ENCODE assay signal across 28 mouse cellular contexts in the genomic region with DNA sequence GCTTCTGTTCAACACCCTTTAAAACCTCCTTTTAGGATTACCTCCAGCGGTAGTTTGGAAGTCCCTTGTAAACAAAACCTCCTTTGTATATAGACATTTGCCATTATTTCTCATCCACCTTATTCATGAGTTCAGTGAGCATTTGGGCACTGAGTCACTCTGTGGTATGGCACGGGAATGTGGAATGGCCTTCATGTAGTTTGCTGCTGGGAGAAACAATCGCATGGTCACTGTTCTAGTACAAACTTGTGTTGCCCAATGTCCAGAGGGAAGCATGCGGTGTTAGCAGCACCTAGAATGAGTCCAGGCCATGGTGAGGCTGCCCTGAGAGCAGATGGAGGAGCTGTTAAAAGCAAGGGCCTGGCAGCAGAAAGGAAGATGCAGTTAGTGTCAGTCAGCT. TPM values are rescaled to one million over a fixed set of nuclear protein-coding genes. Genes with fewer than 3 reads are reported as not detected.
A peak's percentile ranks its signal among the peaks of the same experiment; 100 is the strongest.
DNase-seq lines count a peak whose midpoint lies in the region; ATAC-seq and TF ChIP-seq lines count a peak whose summit lies in the region.
"Had no signal": no experiment of that assay in that cellular context is flagged by ENCODE, and none has a peak within 500 bp of the region (broad histone marks: within the 10 kb centered on the region; RNA-seq: fewer than 3 reads in every experiment).

No protein-coding gene starts in this region.

- no peak for DNase-seq in liver, embryonic 13.5 days
- DNase-seq in liver (no peak), NIH3T3 (ENCODE audit: low read depth) (peak; percentile 74)
- DNase-seq in fibroblast of lung, adult 2 months (ENCODE audit: low read depth): peak; percentile 79
- no peak for DNase-seq in stomach, postnatal 0 days (ENCODE audit: low spot score)
- no peak for DNase-seq in lung, postnatal 25 days (ENCODE audit: low spot score)
- DNase-seq in left cerebral cortex, adult 11 months (ENCODE audit: low spot score): no peak
- DNase-seq in retina, postnatal 1 day: no peak
- DNase-seq: adrenal gland, adult 8-10 months; B cell, adult 2 months; cerebellum, adult 8-10 months; embryo, embryonic 11 days; gastrocnemius, postnatal 36 days; heart, adult 18-20 months; heart, postnatal 36 days; kidney, adult 11 months; kidney, postnatal 14 days; lung, adult 2 months; lung, postnatal 10 days; right cerebral cortex, postnatal 14 days; thymus, adult 18-20 months; thymus, postnatal 25 days had no signal

- H3K4me2 ChIP-seq in liver, embryonic 13.5 days: no peak overlapping the region
- no peak overlapping the region for H3K4me2 ChIP-seq in stomach, postnatal 0 days (replicated peaks; ENCODE audit: low read depth)
- H3K4me2 ChIP-seq: embryonic facial prominence, embryonic 12.5 days; heart, embryonic 11.5 days; hindbrain, embryonic 14.5 days; midbrain, embryonic 15.5 days had no signal

- H3K36me3 ChIP-seq in liver, embryonic 13.5 days: no peaks in the 10 kb centered on the region
- no peaks in the 10 kb centered on the region for H3K36me3 ChIP-seq in stomach, postnatal 0 days (ENCODE audit: control insufficient read depth, insufficient read depth, low read length)
- H3K36me3 ChIP-seq: embryonic facial prominence, embryonic 12.5 days; midbrain, embryonic 15.5 days had no signal

- ATAC-seq in liver, embryonic 13.5 days (ENCODE audit: low read depth): no peak
- no peak for ATAC-seq in stomach, postnatal 0 days (ENCODE audit: low FRiP score, low TSS enrichment)
- ATAC-seq: midbrain, embryonic 15.5 days had no signal

- TF ChIP-seq CTCF in stomach, postnatal 0 days (IDR thresholded peaks at IDR 0.05; ENCODE audit: low read depth): no peak

- H3K4me1 ChIP-seq in liver, embryonic 13.5 days (replicated peaks): peaks cover 40% of the 10 kb centered on the region
- H3K4me1 ChIP-seq in stomach, postnatal 0 days (replicated peaks; ENCODE audit: control insufficient read depth, insufficient read depth): peaks cover 2% of the 10 kb centered on the region; the same call in 1 of the 2 replicates

- H3K27me3 ChIP-seq in liver, embryonic 13.5 days: peaks cover 56% of the 10 kb centered on the region
- no peaks in the 10 kb centered on the region for H3K27me3 ChIP-seq in stomach, postnatal 0 days (ENCODE audit: control insufficient read depth, insufficient read depth, low read length)
- H3K27me3 ChIP-seq: embryonic facial prominence, embryonic 12.5 days; midbrain, embryonic 15.5 days had no signal

- no peak for TF ChIP-seq EP300 in stomach, postnatal 0 days (optimal IDR thresholded peaks at IDR 0.05)

- H3K27ac ChIP-seq in liver, embryonic 13.5 days: no peak overlapping the region
- peak overlapping the region; percentile 45; the same call in 1 of the 2 replicates for H3K27ac ChIP-seq in stomach, postnatal 0 days (replicated peaks)
- H3K27ac ChIP-seq: embryonic facial prominence, embryonic 12.5 days; hindbrain, embryonic 14.5 days; left cerebral cortex, adult 2 months; liver, embryonic 14.5 days; midbrain, embryonic 15.5 days had no signal

- WGBS in liver, embryonic 13.5 days (ENCODE audit: insufficient replicate concordance): 63% methylated on average over 4 of the region's 4 CpGs
- WGBS in stomach, postnatal 0 days: 40% methylated on average over 4 of the region's 4 CpGs

- no peaks in the 10 kb centered on the region for H3K9me3 ChIP-seq in liver, embryonic 13.5 days (replicated peaks)
- no peaks in the 10 kb centered on the region for H3K9me3 ChIP-seq in stomach, postnatal 0 days (ENCODE audit: control insufficient read depth, low read length)

- no peak overlapping the region for H3K4me3 ChIP-seq in liver, embryonic 13.5 days (replicated peaks)
- H3K4me3 ChIP-seq in stomach, postnatal 0 days (ENCODE audit: low read depth, low read length): no peak overlapping the region
- H3K4me3 ChIP-seq: embryonic facial prominence, embryonic 12.5 days; left cerebral cortex, adult 2 months; midbrain, embryonic 15.5 days had no signal

- H3K9ac ChIP-seq in liver, embryonic 13.5 days: 0 out of 2 replicates have a peak overlapping the region, but pooled peaks have one; percentile 7
- H3K9ac ChIP-seq in stomach, postnatal 0 days (ENCODE audit: low read length): no peak overlapping the region
- H3K9ac ChIP-seq: embryonic facial prominence, embryonic 12.5 days; hindbrain, embryonic 14.5 days; liver, embryonic 14.5 days; midbrain, embryonic 15.5 days had no signal

RNA-seq across cellular contexts. Expression of gene Rnf227, which starts 5.5 kb away (rescaled TPM):
- 0.92 and 1.1 TPM in 2 replicates for polyA plus RNA-seq in liver, embryonic 13.5 days (2015; fragmentation: Nextera tagmentation; extraction: Ambion mirVana)
- 46.2 and 49.4 TPM in 2 replicates for polyA plus RNA-seq in stomach, postnatal 0 days (2015; fragmentation: Nextera tagmentation; extraction: Ambion mirVana)

RNA-seq across cellular contexts. Expression of gene Kcnab3, which starts 8.7 kb away (rescaled TPM):
- polyA plus RNA-seq in liver, embryonic 13.5 days (2015; fragmentation: Nextera tagmentation; extraction: Ambion mirVana): 0.07 and 0.19 TPM in 2 replicates
- polyA plus RNA-seq in stomach, postnatal 0 days (2015; fragmentation: Nextera tagmentation; extraction: Ambion mirVana): 0.87 and 1.1 TPM in 2 replicates

RNA-seq across cellular contexts. Expression of gene Trappc1, which starts 11.0 kb away (rescaled TPM):
- 90.7 and 94.6 TPM in 2 replicates for polyA plus RNA-seq in liver, embryonic 13.5 days (2015; fragmentation: Nextera tagmentation; extraction: Ambion mirVana)
- polyA plus RNA-seq in stomach, postnatal 0 days (2015; fragmentation: Nextera tagmentation; extraction: Ambion mirVana): 119 and 123 TPM in 2 replicates

RNA-seq across cellular contexts. Expression of gene Cntrob, which starts 11.2 kb away (rescaled TPM):
- 9.8 and 10.1 TPM in 2 replicates for polyA plus RNA-seq in liver, embryonic 13.5 days (2015; fragmentation: Nextera tagmentation; extraction: Ambion mirVana)
- polyA plus RNA-seq in stomach, postnatal 0 days (2015; fragmentation: Nextera tagmentation; extraction: Ambion mirVana): 4.9 and 5.5 TPM in 2 replicates

RNA-seq across cellular contexts. Expression of gene Chd3, which starts 34.4 kb away (rescaled TPM):
- polyA plus RNA-seq in liver, embryonic 13.5 days (2015; fragmentation: Nextera tagmentation; extraction: Ambion mirVana): 2.6 and 4.4 TPM in 2 replicates
- polyA plus RNA-seq in stomach, postnatal 0 days (2015; fragmentation: Nextera tagmentation; extraction: Ambion mirVana): 18.4 and 18.9 TPM in 2 replicates

Comparison
In these comparisons a context has a peak if more than half of its experiments do, and no peak if none do; other contexts are left out.
1. DNase-seq: peak in NIH3T3 (single experiment) and fibroblast of lung, adult 2 months (single experiment); none in liver, embryonic 13.5 days (single experiment), liver (single experiment), stomach, postnatal 0 days (single experiment), lung, postnatal 25 days (single experiment), left cerebral cortex, adult 11 months (single experiment) and retina, postnatal 1 day (single experiment).
2. RNA of gene Rnf227, which starts 5.5 kb away (polyA plus RNA-seq): 46.2 to 49.4 TPM in stomach, postnatal 0 days; 0.92 to 1.1 TPM in liver, embryonic 13.5 days; every median in the first group is over 10 times any median in the second.